Comparison of ENCODE assay signal across 10 mouse cellular contexts in the genomic region with DNA sequence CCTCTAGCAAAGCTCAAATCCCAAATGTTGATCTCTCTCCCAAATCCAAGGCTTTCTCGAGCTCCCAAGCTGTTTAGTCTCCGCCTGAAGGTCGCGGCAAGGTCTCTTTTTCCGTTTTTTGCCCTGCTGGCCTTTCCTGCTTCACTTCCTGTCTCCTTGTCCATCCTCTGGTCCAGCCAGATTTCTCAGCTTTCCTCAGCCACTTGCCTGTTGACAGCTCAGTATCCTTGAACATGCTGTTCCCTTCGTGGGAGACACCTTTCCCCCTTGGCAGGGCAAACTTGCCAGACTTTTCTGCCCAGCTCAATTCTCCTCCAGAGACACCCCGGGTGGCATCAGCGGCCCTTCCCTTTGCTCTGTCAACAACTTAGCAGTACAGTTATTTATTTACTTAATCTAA. TPM values are rescaled to one million over a fixed set of nuclear protein-coding genes. Genes with fewer than 3 reads are reported as not detected.
DNase-seq lines count a peak whose midpoint lies in the region; ATAC-seq and TF ChIP-seq lines count a peak whose summit lies in the region.
"Had no signal": no experiment of that assay in that cellular context is flagged by ENCODE, and none has a peak within 500 bp of the region (broad histone marks: within the 10 kb centered on the region; RNA-seq: fewer than 3 reads in every experiment).

No protein-coding gene starts in this region.

- H3K4me1 ChIP-seq in lung, adult 2 months (ENCODE audit: control insufficient read depth, insufficient read depth, low read length), result peaks cover 5% of the 10 kb centered on the region
- peaks cover 15% of the 10 kb centered on the region for H3K4me1 ChIP-seq in kidney, embryonic 16.5 days (ENCODE audit: insufficient read depth, low read length)
- no peaks in the 10 kb centered on the region; the same call in 1 of the 2 replicates for H3K4me1 ChIP-seq in stomach, embryonic 16.5 days (ENCODE audit: control insufficient read depth, insufficient read depth, low read length)

- H3K27ac ChIP-seq in kidney, embryonic 16.5 days (ENCODE audit: low read length), result peak overlapping the region; percentile 46; the same call in 1 of the 2 replicates
- 0 out of 2 replicates have a peak overlapping the region, but pooled peaks have one; percentile 17 for H3K27ac ChIP-seq in stomach, embryonic 16.5 days (ENCODE audit: low read length)

- WGBS in lung, adult 2 months, result 27% methylated on average over 8 of the region's 8 CpGs
- WGBS in kidney, embryonic 16.5 days, result 55% methylated on average over 8 of the region's 8 CpGs
- 62% methylated on average over 8 of the region's 8 CpGs for WGBS in stomach, embryonic 16.5 days

- no peaks in the 10 kb centered on the region for H3K9me3 ChIP-seq in kidney, embryonic 16.5 days (ENCODE audit: low read length)
- no peaks in the 10 kb centered on the region for H3K9me3 ChIP-seq in stomach, embryonic 16.5 days (replicated peaks; ENCODE audit: control insufficient read depth, low read length)

- no peak overlapping the region for H3K4me2 ChIP-seq in kidney, embryonic 16.5 days (replicated peaks; ENCODE audit: low read depth, low read length)
- no peak overlapping the region for H3K4me2 ChIP-seq in stomach, embryonic 16.5 days (ENCODE audit: low read depth, low read length)
- H3K4me2 ChIP-seq: lung, embryonic 14.5 days had no signal

- H3K27me3 ChIP-seq in kidney, embryonic 16.5 days (ENCODE audit: insufficient read depth, low read length), result no peaks in the 10 kb centered on the region
- no peaks in the 10 kb centered on the region for H3K27me3 ChIP-seq in stomach, embryonic 16.5 days (ENCODE audit: control insufficient read depth, insufficient read depth, low read length)

- peaks cover 3% of the 10 kb centered on the region; the same call in 1 of the 2 replicates for H3K36me3 ChIP-seq in kidney, embryonic 16.5 days (ENCODE audit: insufficient read depth, low read length)
- no peaks in the 10 kb centered on the region for H3K36me3 ChIP-seq in stomach, embryonic 16.5 days (ENCODE audit: control insufficient read depth, insufficient read depth, low read length)

- peak; percentile 41 for DNase-seq in adrenal gland, adult 2 months
- DNase-seq in adrenal gland, adult 8-10 months, result no peak
- peak; percentile 42 to 69 for DNase-seq in lung, adult 18-20 months
- DNase-seq in lung, adult 2 months, result no peak
- DNase-seq in left cerebral cortex, postnatal 4 days, result no peak
- DNase-seq in layer of hippocampus, postnatal 10 days (ENCODE audit: low spot score in 2 of 2), result no peak
- DNase-seq: lung, embryonic 14.5 days had no signal

- no peak for TF ChIP-seq POLR2A in lung, adult 2 months (IDR thresholded peaks at IDR 0.05; ENCODE audit: borderline replicate concordance, extremely low read depth, low read depth, low read length)

- H3K9ac ChIP-seq in kidney, embryonic 16.5 days (replicated peaks; ENCODE audit: low read length), result no peak overlapping the region
- H3K9ac ChIP-seq in stomach, embryonic 16.5 days (ENCODE audit: low read length), result no peak overlapping the region
- H3K9ac ChIP-seq: lung, embryonic 14.5 days had no signal

- H3K4me3 ChIP-seq in lung, adult 2 months (replicated peaks; ENCODE audit: extremely low read depth, low read depth, low read length), result no peak overlapping the region
- no peak overlapping the region for H3K4me3 ChIP-seq in kidney, embryonic 16.5 days (ENCODE audit: low read length)
- no peak overlapping the region for H3K4me3 ChIP-seq in stomach, embryonic 16.5 days (replicated peaks; ENCODE audit: low read length)

- no peak for TF ChIP-seq CTCF in lung, adult 2 months (IDR thresholded peaks at IDR 0.05; ENCODE audit: insufficient read depth, low read length)

- no peak for ATAC-seq in kidney, embryonic 16.5 days (ENCODE audit: low FRiP score, low TSS enrichment)
- no peak for ATAC-seq in stomach, embryonic 16.5 days (ENCODE audit: insufficient read depth, low FRiP score)

- intact Hi-C loops in left cerebral cortex, postnatal 4 days (cut with DNase I), result loop anchor here (10.0 kb wide), 1 partner anchor 85 kb away; no protein-coding TSS in a partner anchor

RNA-seq across cellular contexts. Expression of a gene that starts 24.4 kb away (rescaled TPM):
- 10 to 100 TPM; 11.4 to 13.3 TPM for total RNA-seq in adrenal gland, adult 2 months (2021)
- 4.3 TPM in 2 replicates for polyA plus RNA-seq in adrenal gland, adult 2 months (2012; rRNA removed)
- 10 to 100 TPM; 10.5 to 14.5 (median 10.8) TPM for total RNA-seq in adrenal gland, adult 8-10 months (2022)
- 3.3 and 3.7 TPM in 2 replicates for polyA plus RNA-seq in lung, adult 2 months (2012; rRNA removed)
- polyA plus RNA-seq in kidney, embryonic 16.5 days (2015; fragmentation: Nextera tagmentation; extraction: Ambion mirVana), result 24.3 and 28.0 TPM in 2 replicates
- polyA plus RNA-seq in stomach, embryonic 16.5 days (2015; fragmentation: Nextera tagmentation; extraction: Ambion mirVana), result 26.0 and 26.6 TPM in 2 replicates
- 10 to 100 TPM in 1 of 2 experiments, 1 to 10 TPM in 1; 9.9 to 10.3 TPM for total RNA-seq in left cerebral cortex, postnatal 4 days (2021)
- 1 to 10 TPM; 7.4 to 8.1 TPM for total RNA-seq in layer of hippocampus, postnatal 10 days (2021)

RNA-seq across cellular contexts. Expression of a gene that starts 31.5 kb away (rescaled TPM):
- 10 to 100 TPM; 81.6 to 82.5 TPM for total RNA-seq in adrenal gland, adult 2 months (2021)
- 219 and 223 TPM in 2 replicates for polyA plus RNA-seq in adrenal gland, adult 2 months (2012; rRNA removed)
- total RNA-seq in adrenal gland, adult 8-10 months (2022), result 100 to 1,000 TPM in 2 of 4 experiments, 10 to 100 TPM in 2; 75.9 to 139 (median 108) TPM
- polyA plus RNA-seq in lung, adult 2 months (2012; rRNA removed), result 253 and 275 TPM in 2 replicates
- 53.9 and 64.7 TPM in 2 replicates for polyA plus RNA-seq in kidney, embryonic 16.5 days (2015; fragmentation: Nextera tagmentation; extraction: Ambion mirVana)
- polyA plus RNA-seq in stomach, embryonic 16.5 days (2015; fragmentation: Nextera tagmentation; extraction: Ambion mirVana), result 64.3 and 73.2 TPM in 2 replicates
- 100 to 1,000 TPM; 477 to 488 TPM for total RNA-seq in left cerebral cortex, postnatal 4 days (2021)
- 100 to 1,000 TPM; 616 to 624 TPM for total RNA-seq in layer of hippocampus, postnatal 10 days (2021)

RNA-seq across cellular contexts. Expression of a gene that starts 50.4 kb away (rescaled TPM):
- total RNA-seq in adrenal gland, adult 2 months (2021), result under 1 TPM; 0.52 to 0.69 TPM
- 0.71 TPM in 1 of 2 replicates, not detected in the other for polyA plus RNA-seq in adrenal gland, adult 2 months (2012; rRNA removed)
- total RNA-seq in adrenal gland, adult 8-10 months (2022), result not detected
- 0.17 and 3.1 TPM in 2 replicates for polyA plus RNA-seq in lung, adult 2 months (2012; rRNA removed)
- polyA plus RNA-seq in kidney, embryonic 16.5 days (2015; fragmentation: Nextera tagmentation; extraction: Ambion mirVana), result 1.4 and 2.2 TPM in 2 replicates
- 17.3 and 22.6 TPM in 2 replicates for polyA plus RNA-seq in stomach, embryonic 16.5 days (2015; fragmentation: Nextera tagmentation; extraction: Ambion mirVana)
- not detected for total RNA-seq in left cerebral cortex, postnatal 4 days (2021)
- 1 to 10 TPM in 1 of 2 experiments, not detected in 1; 3.0 TPM for total RNA-seq in layer of hippocampus, postnatal 10 days (2021)
- total RNA-seq: layer of hippocampus, postnatal 25 days had no signal
- polyA plus RNA-seq: lung, embryonic 14.5 days had no signal

Comparison
In these comparisons a context has a peak if more than half of its experiments do, and no peak if none do; other contexts are left out.
1. DNase-seq: peak in adrenal gland, adult 2 months (single experiment) and lung, adult 18-20 months (2 of 2); none in adrenal gland, adult 8-10 months (single experiment), lung, adult 2 months (single experiment), left cerebral cortex, postnatal 4 days (single experiment) and layer of hippocampus, postnatal 10 days (0 of 2).